Mouse (Mus musculus): ENCODE measurements around the gene Sec14l3. TPM values are rescaled to one million over a fixed set of nuclear protein-coding genes. Genes with fewer than 3 reads are reported as not detected.

Gene Sec14l3
- total and polyA plus RNA-seq, 3 experiments = not detected

GRCm38 (mm10) chr11:4122742-4123579 lies 58.3 kb downstream of the Sec14l3 start, which contains the start of gene Sec14l2 (continued):
- peak; percentile 3; the same call in 1 of the 2 replicates for TF ChIP-seq USF1 (IDR thresholded peaks at IDR 0.05; ENCODE audit: low read depth, low read length)
- no peak for TF ChIP-seq CHD1 (IDR thresholded peaks at IDR 0.05; ENCODE audit: low read depth, low read length)
- no peak for TF ChIP-seq ZC3H11A (IDR thresholded peaks at IDR 0.05; ENCODE audit: low read depth, low read length)
- no peak; the same call in 1 of the 2 replicates for TF ChIP-seq MAX (IDR thresholded peaks at IDR 0.05; ENCODE audit: low read length)
- TF ChIP-seq TCF12 (IDR thresholded peaks at IDR 0.05; ENCODE audit: low read depth, low read length) = peak; percentile 76
- TF ChIP-seq KAT2A (conservative IDR thresholded peaks at IDR 0.05; ENCODE audit: low read depth, low read length) = no peak
- 0 out of 2 replicates have a peak, but pooled peaks have one; percentile 26 for TF ChIP-seq RCOR1 (IDR thresholded peaks at IDR 0.05; ENCODE audit: low read depth, low read length)
- TF ChIP-seq TAL1 (IDR thresholded peaks at IDR 0.05; ENCODE audit: low read length) = peak; percentile 30; the same call in 1 of the 2 replicates
- TF ChIP-seq RAD21 (IDR thresholded peaks at IDR 0.05; ENCODE audit: low read depth, low read length) = no peak
- peak; percentile 21 to 30; a peak in 1 of 4 replicates for TF ChIP-seq EP300 (IDR thresholded peaks at IDR 0.05; ENCODE audit: low read depth in 1 of 2, low read length in 2 of 2)
- no peak for TF ChIP-seq NRF1 (IDR thresholded peaks at IDR 0.05; ENCODE audit: insufficient read depth, low read depth, low read length, poor library complexity, severe bottlenecking)
- TF ChIP-seq SIN3A (IDR thresholded peaks at IDR 0.05; ENCODE audit: low read length) = peak; percentile 83
- TF ChIP-seq NELFE (IDR thresholded peaks at IDR 0.05; ENCODE audit: low read depth, low read length) = peak; percentile 98
- no peak for TF ChIP-seq ZNF384 (IDR thresholded peaks at IDR 0.05; ENCODE audit: low read depth, low read length)
- TF ChIP-seq SMC3 (IDR thresholded peaks at IDR 0.05; ENCODE audit: low read depth, low read length) = no peak
- peak; percentile 98 for TF ChIP-seq ZMIZ1 (IDR thresholded peaks at IDR 0.05; ENCODE audit: low read depth, low read length)
- TF ChIP-seq MYB (IDR thresholded peaks at IDR 0.05; ENCODE audit: low read depth, low read length) = no peak
- TF ChIP-seq GATA1 (IDR thresholded peaks at IDR 0.05; ENCODE audit: low read depth, low read length) = no peak
- no peak; the same call in 1 of the 2 replicates for TF ChIP-seq MYC (IDR thresholded peaks at IDR 0.05; ENCODE audit: low read depth, low read length)
- no peak for TF ChIP-seq CTCF (IDR thresholded peaks at IDR 0.05 in 2 of 3, conservative IDR thresholded peaks at IDR 0.05 in 1 of 3; ENCODE audit: control insufficient read depth in 1 of 3, insufficient read depth in 1 of 3, low read depth in 2 of 3, low read length in 3 of 3, poor library complexity in 1 of 3, severe bottlenecking in 1 of 3)
- TF ChIP-seq ZKSCAN1 (IDR thresholded peaks at IDR 0.05; ENCODE audit: low read depth, low read length) = no peak
- no peak for TF ChIP-seq BHLHE40 (IDR thresholded peaks at IDR 0.05; ENCODE audit: borderline replicate concordance, low read depth, low read length)

GRCm38 (mm10) chr11:4123922-4124321 lies 59.3 kb downstream of the Sec14l3 start:
- H3K4me3 ChIP-seq (ENCODE audit: control insufficient read depth in 1 of 2, insufficient read depth in 1 of 2, low read depth in 2 of 2, low read length in 2 of 2) = peak overlapping the region; percentile 51 to 76
- H3K9ac ChIP-seq (ENCODE audit: control insufficient read depth, low read depth, low read length, poor library complexity, severe bottlenecking) = no peak overlapping the region
- H3K9me3 ChIP-seq (replicated peaks; ENCODE audit: insufficient read depth, low read length) = no peaks in the 10 kb centered on the region
- no peak for TF ChIP-seq GABPA (IDR thresholded peaks at IDR 0.05; ENCODE audit: low read depth, low read length)
- TF ChIP-seq RAD21 (IDR thresholded peaks at IDR 0.05; ENCODE audit: low read depth, low read length) = peak; percentile 84
- no peak for TF ChIP-seq ETS1 (IDR thresholded peaks at IDR 0.05; ENCODE audit: low read depth, low read length)
- TF ChIP-seq MAX (IDR thresholded peaks at IDR 0.05; ENCODE audit: low read length) = no peak
- peak; percentile 82 for TF ChIP-seq ZC3H11A (IDR thresholded peaks at IDR 0.05; ENCODE audit: low read depth, low read length)
- TF ChIP-seq SMC3 (IDR thresholded peaks at IDR 0.05; ENCODE audit: low read depth, low read length) = peak; percentile 86
- TF ChIP-seq CTCF (IDR thresholded peaks at IDR 0.05 in 2 of 3, conservative IDR thresholded peaks at IDR 0.05 in 1 of 3; ENCODE audit: control insufficient read depth in 1 of 3, insufficient read depth in 1 of 3, low read depth in 2 of 3, low read length in 3 of 3, poor library complexity in 1 of 3, severe bottlenecking in 1 of 3) = peak; percentile 91 to 96 (median 95)
- peaks cover 2 to 30% of the 10 kb centered on the region in 2 experiments; a peak in 3 of 4 replicates for H3K4me1 ChIP-seq (ENCODE audit: control insufficient read depth in 1 of 2, insufficient read depth in 2 of 2, low read length in 2 of 2)
- DNase-seq (ENCODE audit: low read depth, low spot score) = peak; percentile 87
- no peak overlapping the region for H3K27ac ChIP-seq (ENCODE audit: control insufficient read depth, low read depth, low read length)
- H3K36me3 ChIP-seq (ENCODE audit: control insufficient read depth in 1 of 2, insufficient read depth in 2 of 2, low read length in 2 of 2) = peaks cover 0 to 15% of the 10 kb centered on the region in 2 experiments; a peak in 2 of 4 replicates
- no peaks in the 10 kb centered on the region for H3K27me3 ChIP-seq (ENCODE audit: control insufficient read depth in 1 of 2, insufficient read depth in 2 of 2, low read length in 2 of 2)
- no peaks in the 10 kb centered on the region for H3K79me2 ChIP-seq (ENCODE audit: control insufficient read depth, insufficient read depth, low read length, poor library complexity)
